ENCODE assay signal across 8 mouse cellular contexts in the genomic region with DNA sequence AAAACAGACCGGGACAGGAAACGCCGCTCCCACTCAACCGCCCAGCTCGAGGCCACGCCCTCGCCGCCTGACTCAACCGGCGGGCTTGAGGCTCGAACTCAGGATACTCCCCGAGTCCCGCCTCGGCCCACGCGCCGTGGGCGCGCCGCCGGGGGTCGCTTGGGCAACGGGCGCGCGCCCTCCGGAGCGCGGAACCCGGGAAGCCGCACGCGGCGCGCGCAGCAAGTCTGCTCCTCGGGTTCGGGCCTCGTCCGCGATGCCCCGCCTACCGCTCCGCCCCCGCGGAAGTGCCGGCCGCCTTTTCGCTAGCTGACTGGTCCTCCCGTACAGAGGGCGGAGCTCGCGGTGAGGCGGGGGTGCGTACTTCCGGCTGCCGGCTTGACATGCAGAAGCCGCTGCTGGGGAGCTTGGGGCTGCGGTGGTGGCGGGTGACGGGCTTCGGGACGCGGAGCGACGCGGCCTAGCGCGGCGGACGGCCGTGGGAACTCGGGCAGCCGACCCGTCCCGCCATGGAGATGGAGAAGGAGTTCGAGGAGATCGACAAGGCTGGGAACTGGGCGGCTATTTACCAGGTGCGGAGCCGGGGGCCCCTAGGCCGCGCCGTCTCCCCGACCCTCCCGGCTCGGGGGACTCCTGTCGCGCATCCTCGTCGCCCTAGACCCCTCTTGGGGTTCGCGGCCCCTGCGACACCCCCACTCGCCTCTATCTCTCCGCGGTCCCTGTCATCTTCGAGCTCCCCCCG. TPM values are rescaled to one million over a fixed set of nuclear protein-coding genes. Genes with fewer than 3 reads are reported as not detected.
DNase-seq lines count a peak whose midpoint lies in the region; ATAC-seq lines count a peak whose summit lies in the region.

A gene (plus strand): TSS at position 73 of the 742 bp plus-strand sequence.

- peak; percentile 98 to 99 for DNase-seq in adrenal gland, adult (ENCODE audit: inconsistent age in 2 of 2, low spot score in 1 of 2)
- peak; percentile 95 for DNase-seq in embryo, embryonic 10.5 days (ENCODE audit: low spot score)
- peak; percentile 99 for DNase-seq in gastrocnemius, postnatal 14 days
- DNase-seq in left cerebral cortex, postnatal 10 days (ENCODE audit: extremely low spot score in 1 of 2, low spot score in 2 of 2) = peak; percentile 97 to 100
- DNase-seq in right cerebral cortex, postnatal 25 days = peak; percentile 98
- peak; percentile 97 to 98 for DNase-seq in urinary bladder, postnatal 4 days (ENCODE audit: low spot score in 2 of 2)

- peak; percentile 87 for ATAC-seq in inflammation-experienced regulatory T-cells, adult 6 months
- peak; percentile 95 for ATAC-seq in megakaryocyte-erythroid progenitor cell, adult 5-6 weeks (replicated peaks; ENCODE audit: low FRiP score, low TSS enrichment, poor library complexity, severe bottlenecking)

- intact Hi-C loops in gastrocnemius, postnatal 14 days (cut with DNase I; ENCODE audit: low total_unique reads) = no loop called here
- intact Hi-C loops in left cerebral cortex, postnatal 10 days (cut with DNase I) = no loop called here

RNA-seq across cellular contexts. Expression of the gene that starts here (rescaled TPM):
- total RNA-seq in gastrocnemius, postnatal 14 days (2021) = 10 to 100 TPM; 13.9 to 15.6 TPM
- polyA plus RNA-seq in inflammation-experienced regulatory T-cells, adult 6 months (2017; shearing (Covaris generic)) = 100 to 1,000 TPM; 121 to 180 (median 127) TPM
- total RNA-seq in left cerebral cortex, postnatal 10 days (2021) = 10 to 100 TPM; 54.8 to 65.3 TPM
- 24.3 and 29.1 TPM in 2 replicates for total RNA-seq in megakaryocyte-erythroid progenitor cell, adult 5-6 weeks (2014; fragmentation: Nextera tagmentation)
- 31.9 and 56.4 TPM in 2 replicates for total RNA-seq in megakaryocyte-erythroid progenitor cell, adult 5-6 weeks (2017)

Comparison
In these comparisons a context has a peak if more than half of its experiments do, and no peak if none do; other contexts are left out.
1. Peak in every context shown above with its lines: DNase-seq and ATAC-seq.